Mouse (Mus musculus): ENCODE data around the gene Itprid2. TPM values are rescaled to one million over a fixed set of nuclear protein-coding genes. Genes with fewer than 3 reads are reported as not detected.
"Not testable (repeated sequence)": the region's sequence is repeated elsewhere in the genome, so short reads cannot be mapped to it uniquely, and the experiment has no call there.

Gene Itprid2
- polyA plus RNA-seq (2014; fragmentation: Nextera tagmentation; extraction: Ambion mirVana): 10.0 and 12.2 TPM in 2 replicates

DNA sequence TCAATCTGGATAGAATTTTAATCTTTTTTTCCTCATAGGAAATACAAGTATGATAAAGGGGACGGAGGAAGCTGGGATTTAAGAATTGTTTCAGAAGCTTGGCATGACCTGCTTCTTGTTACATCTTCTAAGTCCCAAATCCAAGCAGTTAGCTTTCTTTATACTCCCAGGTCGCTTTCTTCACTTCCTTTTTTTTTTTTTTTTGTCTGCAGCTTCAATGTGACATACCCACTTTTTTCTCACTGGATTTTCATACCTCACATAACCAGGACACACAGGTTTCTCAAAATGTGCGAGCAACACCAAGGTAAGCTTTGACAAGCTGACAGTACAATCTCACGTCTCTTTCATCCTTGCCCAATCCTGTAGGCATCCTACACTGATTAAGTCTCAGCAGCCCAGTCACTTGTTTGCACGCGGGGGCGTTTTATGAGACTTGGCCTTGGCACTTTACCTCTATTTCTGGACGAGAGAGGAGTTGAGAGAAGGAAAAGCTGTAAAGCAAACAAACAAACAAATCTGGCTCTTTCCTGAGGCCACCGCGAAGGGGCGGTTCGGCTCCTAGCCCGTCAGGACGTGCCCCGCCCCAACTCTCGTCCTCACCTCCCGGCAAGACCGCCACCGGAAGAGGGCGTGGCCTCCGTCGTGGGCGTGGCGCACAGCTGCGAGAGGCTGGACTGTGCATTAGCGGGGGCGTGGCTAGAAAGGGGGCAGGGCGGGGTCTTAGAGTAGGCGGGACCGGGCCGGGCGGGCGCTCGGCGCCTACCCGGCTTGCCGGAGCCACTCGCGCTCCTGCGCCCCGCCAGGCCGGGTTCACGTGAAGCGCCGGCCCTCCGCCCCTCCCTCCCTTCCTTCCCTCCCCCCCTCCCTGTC, at the start of gene Itprid2:
Gene Itprid2, plus strand, starts transcription at position 825 of the 873 bp plus-strand sequence.
- peak within 1 kb of the TSS; percentile 76 for H3K4me3 ChIP-seq (ENCODE audit: low read depth, low read length)
- no peaks in the 10 kb centered on the region for H3K36me3 ChIP-seq (ENCODE audit: control insufficient read depth, insufficient read depth, low read length)
- peak within 1 kb of the TSS; percentile 76 for H3K9ac ChIP-seq (ENCODE audit: low read length)
- peak within 1 kb of the TSS; percentile 93 for H3K4me2 ChIP-seq (ENCODE audit: low read depth)
- DNase-seq (ENCODE audit: low spot score) (peak; percentile 99), ATAC-seq (ENCODE audit: insufficient read depth, low FRiP score, low TSS enrichment) (peak; percentile 99)
- H3K27ac ChIP-seq (ENCODE audit: low read depth, low read length): peak within 1 kb of the TSS; percentile 61
- H3K9me3 ChIP-seq (ENCODE audit: control insufficient read depth, low read length): no peaks in the 10 kb centered on the region
- H3K4me1 ChIP-seq (ENCODE audit: control insufficient read depth, insufficient read depth, low read length): 0 out of 2 replicates have a peak, but pooled peaks cover 2% of the 10 kb centered on the region
- WGBS: 3% methylated on average over 35 of the region's 46 CpGs
- no peaks in the 10 kb centered on the region for H3K27me3 ChIP-seq (ENCODE audit: control insufficient read depth, insufficient read depth, low read length)

DNA sequence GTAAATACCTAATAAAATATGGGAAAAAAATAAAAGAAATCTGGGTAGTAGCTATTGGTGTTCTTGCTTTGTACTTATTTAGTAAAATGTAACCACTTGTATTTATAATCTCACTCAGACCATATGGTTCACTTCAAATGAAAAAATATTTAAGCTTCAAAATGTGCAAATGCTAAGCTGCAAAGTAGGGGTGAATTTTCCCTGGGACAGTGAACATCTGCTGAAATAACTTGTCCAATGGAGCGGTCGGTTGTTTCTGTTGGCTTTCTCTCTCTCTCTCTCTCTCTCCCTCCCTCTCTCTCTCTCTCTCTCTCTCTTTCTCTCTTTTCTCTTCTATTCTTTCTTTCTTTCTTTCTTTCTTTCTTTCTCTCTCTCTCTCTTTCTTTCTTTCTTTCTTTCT, 39.0 kb upstream of the Itprid2 start:
- Histone ChIP-seq H3K4me1 (ENCODE audit: control insufficient read depth, insufficient read depth, low read length) (no peaks in the 10 kb centered on the region), H3K36me3 (ENCODE audit: control insufficient read depth, insufficient read depth, low read length) (no peaks in the 10 kb centered on the region), H3K27me3 (ENCODE audit: control insufficient read depth, insufficient read depth, low read length) (no peaks in the 10 kb centered on the region), H3K4me2 (ENCODE audit: low read depth) (no peak overlapping the region), H3K9me3 (ENCODE audit: control insufficient read depth, low read length) (no peaks in the 10 kb centered on the region), H3K9ac (ENCODE audit: low read length) (no peak overlapping the region), H3K4me3 (ENCODE audit: low read depth, low read length) (no peak overlapping the region), H3K27ac (ENCODE audit: low read depth, low read length) (no peak overlapping the region)
- 90% methylated on average over 2 of the region's 2 CpGs for WGBS
- DNase-seq (ENCODE audit: low spot score) (no peak), ATAC-seq (ENCODE audit: insufficient read depth, low FRiP score, low TSS enrichment) (no peak)

DNA sequence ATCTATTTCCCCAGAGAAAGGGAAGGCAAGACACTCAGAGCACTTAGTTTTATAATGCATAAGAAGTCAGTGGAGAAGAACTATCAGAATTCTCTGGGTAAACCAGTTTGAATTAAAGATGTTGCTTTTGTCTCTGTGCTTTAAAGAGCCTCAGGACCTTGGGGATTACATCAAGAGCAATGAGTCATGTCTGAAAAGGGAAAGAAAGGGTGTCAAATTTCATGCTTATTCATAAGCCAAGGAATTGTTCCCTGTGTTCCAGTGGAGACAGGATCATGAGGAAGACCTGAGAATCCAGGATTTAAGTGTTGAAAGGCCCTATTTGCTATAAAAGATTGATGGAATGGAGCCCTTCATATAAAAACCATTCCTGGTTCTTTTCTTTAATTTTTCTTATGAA, 38.1 kb upstream of the Itprid2 start:
- Histone ChIP-seq H3K4me1 (ENCODE audit: control insufficient read depth, insufficient read depth, low read length) (no peaks in the 10 kb centered on the region), H3K9me3 (ENCODE audit: control insufficient read depth, low read length) (no peaks in the 10 kb centered on the region), H3K4me3 (ENCODE audit: low read depth, low read length) (no peak overlapping the region), H3K27ac (ENCODE audit: low read depth, low read length) (no peak overlapping the region), H3K27me3 (ENCODE audit: control insufficient read depth, insufficient read depth, low read length) (no peaks in the 10 kb centered on the region), H3K9ac (ENCODE audit: low read length) (no peak overlapping the region), H3K4me2 (ENCODE audit: low read depth) (no peak overlapping the region), H3K36me3 (ENCODE audit: control insufficient read depth, insufficient read depth, low read length) (no peaks in the 10 kb centered on the region)
- ATAC-seq (ENCODE audit: insufficient read depth, low FRiP score, low TSS enrichment) (no peak), DNase-seq (ENCODE audit: low spot score) (no peak)

DNA sequence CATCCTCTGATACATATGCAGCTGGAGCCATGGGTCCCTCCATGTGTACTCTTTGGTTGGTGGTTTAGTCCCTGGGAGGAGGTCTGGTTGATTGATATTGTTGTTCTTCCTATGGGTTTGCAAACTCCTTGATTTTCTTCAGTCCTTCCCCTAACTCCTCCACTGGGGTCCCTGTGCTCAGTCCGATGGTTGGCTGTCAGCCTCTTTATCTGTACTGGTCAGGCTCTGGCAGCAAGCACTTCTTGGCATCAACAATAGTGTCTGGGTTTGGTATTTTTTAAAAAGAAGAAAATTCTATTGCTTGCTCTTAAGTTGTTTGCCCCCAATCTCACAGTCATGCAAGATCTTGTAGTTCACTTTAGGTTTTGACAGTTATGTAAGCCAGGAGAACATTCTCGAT, 34.0 kb upstream of the Itprid2 start:
- not testable (repeated sequence) for H3K9me3 ChIP-seq (ENCODE audit: control insufficient read depth, low read length); DNase-seq (ENCODE audit: low spot score); H3K4me2 ChIP-seq (ENCODE audit: low read depth); H3K27me3 ChIP-seq (ENCODE audit: control insufficient read depth, insufficient read depth, low read length); H3K4me3 ChIP-seq (ENCODE audit: low read depth, low read length); ATAC-seq (ENCODE audit: insufficient read depth, low FRiP score, low TSS enrichment); H3K9ac ChIP-seq (ENCODE audit: low read length); H3K27ac ChIP-seq (ENCODE audit: low read depth, low read length); H3K4me1 ChIP-seq (ENCODE audit: control insufficient read depth, insufficient read depth, low read length); H3K36me3 ChIP-seq (ENCODE audit: control insufficient read depth, insufficient read depth, low read length)
- 72% methylated on average over 2 of the region's 2 CpGs for WGBS

DNA sequence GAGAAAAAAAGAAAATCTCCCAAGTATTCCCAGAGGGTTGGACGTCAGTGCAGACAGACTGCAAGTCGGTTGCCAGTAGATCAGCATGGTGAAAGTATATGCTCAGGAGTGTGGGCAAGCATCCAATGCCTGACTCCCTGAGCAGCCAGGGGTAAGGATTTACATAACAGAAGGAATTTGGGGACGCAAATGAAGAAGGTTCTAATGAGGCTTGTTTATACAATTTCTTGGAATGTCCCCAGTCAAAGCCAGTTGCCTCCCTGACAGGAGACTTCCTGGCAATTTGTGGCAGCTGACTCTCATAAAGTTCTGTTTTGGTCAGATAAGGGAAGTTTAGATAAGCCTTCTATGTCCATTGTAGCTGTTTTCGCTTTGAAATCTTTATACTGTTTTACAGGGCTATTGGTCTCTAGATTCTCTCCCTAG, 33.4 kb upstream of the Itprid2 start:
- H3K9ac ChIP-seq (ENCODE audit: low read length): no peak overlapping the region
- no peak overlapping the region for H3K4me2 ChIP-seq (ENCODE audit: low read depth)
- whole genome bisulfite sequencing: 42% methylated on average over 4 of the region's 4 CpGs
- ATAC-seq (ENCODE audit: insufficient read depth, low FRiP score, low TSS enrichment): no peak
- no peaks in the 10 kb centered on the region for H3K36me3 ChIP-seq (ENCODE audit: control insufficient read depth, insufficient read depth, low read length)
- DNase-seq (ENCODE audit: low spot score): no peak
- H3K27me3 ChIP-seq (ENCODE audit: control insufficient read depth, insufficient read depth, low read length): no peaks in the 10 kb centered on the region
- no peaks in the 10 kb centered on the region for H3K4me1 ChIP-seq (ENCODE audit: control insufficient read depth, insufficient read depth, low read length)
- no peak overlapping the region for H3K4me3 ChIP-seq (ENCODE audit: low read depth, low read length)
- H3K9me3 ChIP-seq (ENCODE audit: control insufficient read depth, low read length): no peaks in the 10 kb centered on the region
- H3K27ac ChIP-seq (ENCODE audit: low read depth, low read length): no peak overlapping the region

DNA sequence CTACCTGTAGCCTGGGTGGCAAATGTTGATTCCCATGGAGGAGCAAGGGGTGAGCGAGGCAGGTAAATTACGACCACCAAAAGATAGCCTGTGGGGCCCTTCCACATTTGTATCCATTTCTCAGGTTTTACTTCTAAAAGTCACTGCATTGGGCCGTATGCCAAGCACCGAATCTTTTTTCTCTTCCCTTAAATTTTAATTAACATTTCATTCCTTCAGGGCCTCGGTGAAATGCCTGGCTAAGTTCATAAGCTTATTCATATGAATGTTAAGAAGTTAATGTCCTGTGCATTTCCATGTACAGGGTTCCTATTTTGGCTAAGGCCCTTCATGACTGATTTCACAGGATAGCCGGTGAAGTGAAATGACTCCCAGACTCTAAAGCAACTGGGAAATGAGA, 32.8 kb upstream of the Itprid2 start:
- Histone ChIP-seq H3K27me3 (ENCODE audit: control insufficient read depth, insufficient read depth, low read length) (no peaks in the 10 kb centered on the region), H3K27ac (ENCODE audit: low read depth, low read length) (no peak overlapping the region), H3K4me3 (ENCODE audit: low read depth, low read length) (no peak overlapping the region), H3K4me2 (ENCODE audit: low read depth) (no peak overlapping the region), H3K4me1 (ENCODE audit: control insufficient read depth, insufficient read depth, low read length) (no peaks in the 10 kb centered on the region), H3K9me3 (ENCODE audit: control insufficient read depth, low read length) (no peaks in the 10 kb centered on the region), H3K36me3 (ENCODE audit: control insufficient read depth, insufficient read depth, low read length) (no peaks in the 10 kb centered on the region), H3K9ac (ENCODE audit: low read length) (no peak overlapping the region)
- 86% methylated on average over 6 of the region's 6 CpGs for WGBS
- DNase-seq (ENCODE audit: low spot score) (no peak), ATAC-seq (ENCODE audit: insufficient read depth, low FRiP score, low TSS enrichment) (no peak)

DNA sequence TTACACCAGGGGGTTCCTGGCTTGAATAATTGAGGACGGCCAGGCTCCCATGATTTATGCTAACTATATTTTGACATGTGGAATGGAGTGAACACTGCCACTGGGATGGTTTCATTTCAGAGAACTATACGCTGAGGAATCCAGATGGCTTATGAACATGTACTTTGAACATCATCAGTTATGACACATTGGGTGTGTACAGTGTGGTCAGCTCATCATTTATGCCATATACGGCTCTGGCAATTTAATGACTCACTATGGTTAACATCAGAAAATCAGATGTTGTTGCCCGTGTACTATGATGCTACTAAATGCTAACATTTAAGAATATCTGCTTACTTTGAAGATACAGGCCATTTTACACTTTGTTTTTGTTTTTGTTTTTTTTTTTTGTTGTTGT, 31.8 kb upstream of the Itprid2 start:
- no peak overlapping the region for H3K27ac ChIP-seq (ENCODE audit: low read depth, low read length)
- no peak overlapping the region for H3K4me2 ChIP-seq (ENCODE audit: low read depth)
- no peak overlapping the region for H3K4me3 ChIP-seq (ENCODE audit: low read depth, low read length)
- 77% methylated on average over 4 of the region's 4 CpGs for WGBS
- ATAC-seq (ENCODE audit: insufficient read depth, low FRiP score, low TSS enrichment) (no peak), DNase-seq (ENCODE audit: low spot score) (no peak)
- H3K4me1 ChIP-seq (ENCODE audit: control insufficient read depth, insufficient read depth, low read length): no peaks in the 10 kb centered on the region
- H3K27me3 ChIP-seq (ENCODE audit: control insufficient read depth, insufficient read depth, low read length): no peaks in the 10 kb centered on the region
- H3K9me3 ChIP-seq (ENCODE audit: control insufficient read depth, low read length): no peaks in the 10 kb centered on the region
- H3K9ac ChIP-seq (ENCODE audit: low read length): no peak overlapping the region
- H3K36me3 ChIP-seq (ENCODE audit: control insufficient read depth, insufficient read depth, low read length): no peaks in the 10 kb centered on the region

DNA sequence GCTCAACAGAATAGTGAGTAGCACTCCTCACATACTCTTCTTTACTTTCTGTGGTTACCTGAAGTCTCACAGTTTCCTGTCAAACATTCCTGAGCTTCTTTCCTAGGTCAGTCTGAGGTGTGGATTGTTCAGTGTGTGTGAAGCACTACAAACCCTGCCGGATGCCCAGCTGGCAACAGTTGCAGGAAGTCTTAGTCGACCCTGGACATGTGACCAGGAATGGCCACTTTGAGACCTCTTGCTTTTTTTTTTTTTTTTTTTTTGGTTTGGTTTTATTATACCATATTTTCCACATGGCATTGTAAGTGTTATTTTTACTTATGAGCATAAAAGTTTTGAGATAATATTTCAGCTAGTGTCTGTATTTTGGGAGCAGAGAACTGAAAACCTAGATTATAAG, 29.1 kb upstream of the Itprid2 start:
- 83% methylated on average over 2 of the region's 2 CpGs for WGBS
- no peak for ATAC-seq (ENCODE audit: insufficient read depth, low FRiP score, low TSS enrichment)

DNA sequence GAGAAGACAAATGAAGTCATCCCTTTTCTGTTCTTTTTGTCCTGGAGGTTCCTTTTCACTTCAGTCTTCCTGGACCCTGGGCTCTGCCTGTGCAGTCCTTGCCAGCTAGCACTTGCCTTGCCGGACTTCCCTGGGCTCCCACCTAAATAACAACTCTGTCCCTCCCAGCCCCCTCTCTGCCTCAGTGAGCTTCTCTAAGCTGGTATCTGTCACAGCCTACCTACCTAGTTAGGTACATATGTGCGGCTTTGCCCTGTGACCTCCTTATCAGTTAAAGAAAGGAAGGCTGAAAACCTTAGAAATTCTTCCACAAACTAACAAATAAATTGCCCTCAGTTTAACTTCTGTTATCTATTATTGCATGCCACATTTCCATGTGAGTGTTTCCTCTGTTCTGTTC, 28.0 kb upstream of the Itprid2 start:
- no peak for DNase-seq (ENCODE audit: low spot score)
- H3K36me3 ChIP-seq (ENCODE audit: control insufficient read depth, insufficient read depth, low read length): no peaks in the 10 kb centered on the region
- H3K4me2 ChIP-seq (ENCODE audit: low read depth): no peak overlapping the region
- ATAC-seq (ENCODE audit: insufficient read depth, low FRiP score, low TSS enrichment): no peak
- H3K9ac ChIP-seq (ENCODE audit: low read length): no peak overlapping the region
- no peaks in the 10 kb centered on the region for H3K27me3 ChIP-seq (ENCODE audit: control insufficient read depth, insufficient read depth, low read length)
- no peak overlapping the region for H3K27ac ChIP-seq (ENCODE audit: low read depth, low read length)
- 83% methylated on average over 2 of the region's 2 CpGs for WGBS
- no peaks in the 10 kb centered on the region for H3K9me3 ChIP-seq (ENCODE audit: control insufficient read depth, low read length)
- no peaks in the 10 kb centered on the region for H3K4me1 ChIP-seq (ENCODE audit: control insufficient read depth, insufficient read depth, low read length)
- no peak overlapping the region for H3K4me3 ChIP-seq (ENCODE audit: low read depth, low read length)

More for the DNA sequence above, 29.1 kb upstream of the Itprid2 start:
- H3K4me3 ChIP-seq (ENCODE audit: low read depth, low read length): no peak overlapping the region
- H3K4me2 ChIP-seq (ENCODE audit: low read depth): no peak overlapping the region
- no peak overlapping the region for H3K9ac ChIP-seq (ENCODE audit: low read length)
- H3K36me3 ChIP-seq (ENCODE audit: control insufficient read depth, insufficient read depth, low read length): no peaks in the 10 kb centered on the region
- no peaks in the 10 kb centered on the region for H3K4me1 ChIP-seq (ENCODE audit: control insufficient read depth, insufficient read depth, low read length)
- no peak overlapping the region for H3K27ac ChIP-seq (ENCODE audit: low read depth, low read length)
- no peaks in the 10 kb centered on the region for H3K27me3 ChIP-seq (ENCODE audit: control insufficient read depth, insufficient read depth, low read length)
- no peaks in the 10 kb centered on the region for H3K9me3 ChIP-seq (ENCODE audit: control insufficient read depth, low read length)
- DNase-seq (ENCODE audit: low spot score): no peak

Measured in neural tube, embryonic 11.5 days (tissue).